In the genomic region with DNA sequence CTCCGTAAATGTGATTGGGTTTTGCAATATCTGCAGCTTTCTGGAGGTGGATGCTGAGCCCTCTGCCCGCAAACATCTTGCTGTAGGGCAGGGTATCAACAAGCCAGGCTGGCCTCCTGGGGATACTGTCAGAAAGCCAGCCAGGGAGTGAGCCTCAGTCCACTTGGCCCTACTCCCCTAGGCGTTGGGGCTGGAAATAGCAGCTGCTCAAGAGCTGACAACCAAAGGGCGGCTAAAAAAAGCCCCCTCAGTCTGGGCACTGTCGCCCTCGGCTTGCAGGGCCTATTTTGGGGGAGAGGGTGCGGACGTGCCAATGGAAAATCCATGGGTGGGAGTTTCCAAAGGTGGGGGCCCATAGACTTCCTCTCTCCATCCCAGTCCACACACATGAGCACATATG, we compare ENCODE assay signal across 25 mouse cellular contexts. TPM values are rescaled to one million over a fixed set of nuclear protein-coding genes. Genes with fewer than 3 reads are reported as not detected.
DNase-seq lines count a peak whose midpoint lies in the region; ATAC-seq and TF ChIP-seq lines count a peak whose summit lies in the region.
"Had no signal": no experiment of that assay in that cellular context is flagged by ENCODE, and none has a peak within 500 bp of the region (broad histone marks: within the 10 kb centered on the region; RNA-seq: fewer than 3 reads in every experiment).

No protein-coding gene starts in this region.

- TF ChIP-seq POLR2A in kidney, adult 2 months (IDR thresholded peaks at IDR 0.05; ENCODE audit: low read depth, low read length) = no peak

- H3K9me3 ChIP-seq in limb, embryonic 15.5 days = no peaks in the 10 kb centered on the region
- no peaks in the 10 kb centered on the region for H3K9me3 ChIP-seq in limb, embryonic 10.5 days (replicated peaks)
- no peaks in the 10 kb centered on the region for H3K9me3 ChIP-seq in heart, embryonic 10.5 days
- no peaks in the 10 kb centered on the region for H3K9me3 ChIP-seq in heart, postnatal 0 days (replicated peaks; ENCODE audit: control insufficient read depth, low read length)
- H3K9me3 ChIP-seq in hindbrain, embryonic 16.5 days (ENCODE audit: control insufficient read depth, low read length) = no peaks in the 10 kb centered on the region
- H3K9me3 ChIP-seq: G1E; liver, embryonic 13.5 days; megakaryocyte, embryonic 14.5 days; midbrain, embryonic 15.5 days had no signal

- H3K4me2 ChIP-seq in limb, embryonic 15.5 days = no peak overlapping the region
- H3K4me2 ChIP-seq in heart, postnatal 0 days (ENCODE audit: low read depth, low read length) = peak overlapping the region; percentile 38
- H3K4me2 ChIP-seq in hindbrain, embryonic 16.5 days (ENCODE audit: low read length) = no peak overlapping the region
- H3K4me2 ChIP-seq: hindbrain, embryonic 14.5 days; liver, embryonic 13.5 days; midbrain, embryonic 15.5 days had no signal

- H3K4me1 ChIP-seq in limb, embryonic 15.5 days = peaks cover 14% of the 10 kb centered on the region; the same call in 1 of the 2 replicates
- peaks cover 7% of the 10 kb centered on the region; the same call in 1 of the 2 replicates for H3K4me1 ChIP-seq in limb, embryonic 10.5 days
- H3K4me1 ChIP-seq in heart, embryonic 10.5 days = peaks cover 86% of the 10 kb centered on the region
- H3K4me1 ChIP-seq in heart, postnatal 0 days (ENCODE audit: control insufficient read depth, insufficient read depth) = peaks cover 81% of the 10 kb centered on the region
- peaks cover 15% of the 10 kb centered on the region for H3K4me1 ChIP-seq in kidney, adult 2 months (ENCODE audit: control insufficient read depth, insufficient read depth, low read length)
- H3K4me1 ChIP-seq in hindbrain, embryonic 16.5 days (ENCODE audit: control insufficient read depth, insufficient read depth, low read depth, low read length) = no peaks in the 10 kb centered on the region
- H3K4me1 ChIP-seq: liver, embryonic 13.5 days; midbrain, embryonic 15.5 days had no signal

- peak; percentile 86 for TF ChIP-seq EP300 in heart, postnatal 0 days (IDR thresholded peaks at IDR 0.05; ENCODE audit: low read depth)

- no peak for DNase-seq in limb, embryonic 10.5 days (ENCODE audit: low spot score)
- DNase-seq in heart, embryonic 10.5 days (ENCODE audit: low spot score) = peak; percentile 89
- peak; percentile 85 for DNase-seq in heart, postnatal 0 days (ENCODE audit: low spot score)
- no peak for DNase-seq in kidney, adult 2 months
- DNase-seq in lung, adult 18-20 months = no peak
- DNase-seq: adrenal gland, adult 2 months; liver, embryonic 13.5 days; lung, postnatal 14 days; retina, postnatal 1 day had no signal

- no peak for TF ChIP-seq CTCF in heart, postnatal 0 days (IDR thresholded peaks at IDR 0.05; ENCODE audit: low read depth)
- no peak for TF ChIP-seq CTCF in kidney, adult 2 months (conservative IDR thresholded peaks at IDR 0.05; ENCODE audit: insufficient read depth, insufficient read length, low read depth, low read length)

- no peaks in the 10 kb centered on the region for H3K27me3 ChIP-seq in limb, embryonic 15.5 days
- H3K27me3 ChIP-seq in limb, embryonic 10.5 days (ENCODE audit: low read depth, poor library complexity, severe bottlenecking) = no peaks in the 10 kb centered on the region
- H3K27me3 ChIP-seq in heart, embryonic 10.5 days (ENCODE audit: insufficient read depth, poor library complexity, severe bottlenecking) = no peaks in the 10 kb centered on the region
- no peaks in the 10 kb centered on the region for H3K27me3 ChIP-seq in heart, postnatal 0 days (ENCODE audit: control insufficient read depth, insufficient read depth, low read length)
- H3K27me3 ChIP-seq in kidney, adult 2 months (replicated peaks; ENCODE audit: control insufficient read depth, insufficient read depth, low read length) = no peaks in the 10 kb centered on the region
- no peaks in the 10 kb centered on the region for H3K27me3 ChIP-seq in hindbrain, embryonic 16.5 days (replicated peaks; ENCODE audit: control insufficient read depth, insufficient read depth, low read length)
- H3K27me3 ChIP-seq: midbrain, embryonic 15.5 days had no signal

- no peak overlapping the region for H3K27ac ChIP-seq in limb, embryonic 15.5 days
- H3K27ac ChIP-seq in limb, embryonic 10.5 days = no peak overlapping the region
- peak overlapping the region; percentile 92 for H3K27ac ChIP-seq in heart, embryonic 10.5 days
- H3K27ac ChIP-seq in heart, postnatal 0 days (ENCODE audit: low read depth) = peak overlapping the region; percentile 91
- no peak overlapping the region for H3K27ac ChIP-seq in kidney, adult 2 months (ENCODE audit: insufficient read depth, low read depth, low read length)
- no peak overlapping the region for H3K27ac ChIP-seq in hindbrain, embryonic 16.5 days (ENCODE audit: low read depth, low read length)
- H3K27ac ChIP-seq: hindbrain, embryonic 14.5 days; kidney, postnatal 0 days; liver, embryonic 13.5 days; midbrain, embryonic 15.5 days had no signal

- WGBS in limb, embryonic 15.5 days = 66% methylated on average over 8 of the region's 8 CpGs
- 80% methylated on average over 8 of the region's 8 CpGs for WGBS in limb, embryonic 10.5 days
- WGBS in heart, embryonic 10.5 days = 49% methylated on average over 8 of the region's 8 CpGs
- WGBS in heart, postnatal 0 days = 21% methylated on average over 8 of the region's 8 CpGs
- 71% methylated on average over 8 of the region's 8 CpGs for WGBS in kidney, adult 2 months
- WGBS in hindbrain, embryonic 16.5 days = 74% methylated on average over 8 of the region's 8 CpGs

- no peak overlapping the region for H3K4me3 ChIP-seq in limb, embryonic 15.5 days
- no peak overlapping the region for H3K4me3 ChIP-seq in limb, embryonic 10.5 days
- H3K4me3 ChIP-seq in heart, embryonic 10.5 days = peak overlapping the region; percentile 41
- peak overlapping the region; percentile 9; the same call in 1 of the 2 replicates for H3K4me3 ChIP-seq in heart, postnatal 0 days (ENCODE audit: low read depth, low read length)
- no peak overlapping the region for H3K4me3 ChIP-seq in kidney, adult 2 months (ENCODE audit: insufficient read depth, low read depth, low read length)
- no peak overlapping the region for H3K4me3 ChIP-seq in hindbrain, embryonic 16.5 days (ENCODE audit: low read length)
- H3K4me3 ChIP-seq: erythroblast, embryonic 14.5 days; liver, embryonic 13.5 days; megakaryocyte, embryonic 14.5 days; midbrain, embryonic 15.5 days had no signal

- no peaks in the 10 kb centered on the region for H3K36me3 ChIP-seq in limb, embryonic 15.5 days
- H3K36me3 ChIP-seq in limb, embryonic 10.5 days = no peaks in the 10 kb centered on the region
- no peaks in the 10 kb centered on the region for H3K36me3 ChIP-seq in heart, embryonic 10.5 days
- H3K36me3 ChIP-seq in heart, postnatal 0 days (replicated peaks; ENCODE audit: control insufficient read depth, insufficient read depth, low read length) = no peaks in the 10 kb centered on the region
- no peaks in the 10 kb centered on the region for H3K36me3 ChIP-seq in kidney, adult 2 months (ENCODE audit: control insufficient read depth, insufficient read depth, low read length)
- no peaks in the 10 kb centered on the region for H3K36me3 ChIP-seq in hindbrain, embryonic 16.5 days (ENCODE audit: control insufficient read depth, insufficient read depth, low read length)
- H3K36me3 ChIP-seq: G1E; liver, embryonic 13.5 days; midbrain, embryonic 15.5 days had no signal

- H3K9ac ChIP-seq in limb, embryonic 15.5 days = no peak overlapping the region
- 0 out of 2 replicates have a peak overlapping the region, but pooled peaks have one; percentile 16 for H3K9ac ChIP-seq in heart, postnatal 0 days (replicated peaks; ENCODE audit: low read depth, low read length)
- no peak overlapping the region for H3K9ac ChIP-seq in hindbrain, embryonic 16.5 days (ENCODE audit: low read depth, low read length)
- H3K9ac ChIP-seq: hindbrain, embryonic 14.5 days; liver, embryonic 13.5 days; midbrain, embryonic 15.5 days had no signal

- peak; percentile 21; the same call in 1 of the 2 replicates for ATAC-seq in limb, embryonic 15.5 days (ENCODE audit: insufficient number of reproducible peaks, low FRiP score, low TSS enrichment, low read depth)
- ATAC-seq in heart, postnatal 0 days (ENCODE audit: insufficient read depth, low read depth) = peak; percentile 57
- no peak for ATAC-seq in hindbrain, embryonic 16.5 days
- ATAC-seq: forebrain, embryonic 16.5 days; intestine, postnatal 0 days; midbrain, embryonic 15.5 days had no signal

RNA-seq across cellular contexts. Expression of gene Cdh16, which starts 15.0 kb away (rescaled TPM):
- 1.4 and 2.1 TPM in 2 replicates for polyA plus RNA-seq in limb, embryonic 15.5 days (2015; fragmentation: Nextera tagmentation; extraction: Ambion mirVana)
- 0.13 TPM in 1 of 2 replicates, not detected in the other for polyA plus RNA-seq in limb, embryonic 10.5 days (2016; fragmentation: Nextera tagmentation; extraction: Ambion mirVana)
- 8.0 and 21.0 TPM in 2 replicates for polyA plus RNA-seq in heart, embryonic 10.5 days (2016; fragmentation: Nextera tagmentation; extraction: Ambion mirVana)
- total RNA-seq in heart, postnatal 0 days (2014; rRNA removed; ENCODE audit: low replicate concordance) = 8.3 and 8.9 TPM in 2 replicates
- polyA plus RNA-seq in heart, postnatal 0 days (2015; fragmentation: Nextera tagmentation; extraction: Ambion mirVana) = 11.4 and 13.1 TPM in 2 replicates
- 1,103 and 1,106 TPM in 2 replicates for polyA plus RNA-seq in kidney, adult 2 months (2012; rRNA removed)
- polyA plus RNA-seq in hindbrain, embryonic 16.5 days (2015; fragmentation: Nextera tagmentation; extraction: Ambion mirVana) = 0.21 TPM in 1 of 2 replicates, not detected in the other
- total RNA-seq: adrenal gland, adult 2 months; common myeloid progenitor, adult 5-6 weeks; gastrocnemius, postnatal 36 days; layer of hippocampus, adult 18-20 months had no signal
- polyA plus RNA-seq: adrenal gland, adult 2 months; embryonic facial prominence, embryonic 11.5 days; erythroblast, embryonic 14.5 days; forebrain, embryonic 16.5 days; G1E; hindbrain, embryonic 14.5 days; intestine, postnatal 0 days; limb, embryonic 11.5 days; liver, embryonic 13.5 days; midbrain, embryonic 15.5 days; small intestine, adult 2 months had no signal

RNA-seq across cellular contexts. Expression of gene Pdp2, which starts 18.0 kb away (rescaled TPM):
- polyA plus RNA-seq in limb, embryonic 15.5 days (2015; fragmentation: Nextera tagmentation; extraction: Ambion mirVana) = 8.8 and 10.1 TPM in 2 replicates
- 14.5 and 14.8 TPM in 2 replicates for polyA plus RNA-seq in limb, embryonic 10.5 days (2016; fragmentation: Nextera tagmentation; extraction: Ambion mirVana)
- 10.9 and 11.0 TPM in 2 replicates for polyA plus RNA-seq in heart, embryonic 10.5 days (2016; fragmentation: Nextera tagmentation; extraction: Ambion mirVana)
- total RNA-seq in heart, postnatal 0 days (2014; rRNA removed; ENCODE audit: low replicate concordance) = 4.0 and 4.2 TPM in 2 replicates
- polyA plus RNA-seq in heart, postnatal 0 days (2015; fragmentation: Nextera tagmentation; extraction: Ambion mirVana) = 5.7 and 6.1 TPM in 2 replicates
- 25.7 and 29.2 TPM in 2 replicates for polyA plus RNA-seq in kidney, adult 2 months (2012; rRNA removed)
- polyA plus RNA-seq in hindbrain, embryonic 16.5 days (2015; fragmentation: Nextera tagmentation; extraction: Ambion mirVana) = 20.1 and 20.5 TPM in 2 replicates

RNA-seq across cellular contexts. Expression of gene Rrad, which starts 21.9 kb away (rescaled TPM):
- polyA plus RNA-seq in limb, embryonic 15.5 days (2015; fragmentation: Nextera tagmentation; extraction: Ambion mirVana) = 25.9 and 44.8 TPM in 2 replicates
- polyA plus RNA-seq in limb, embryonic 10.5 days (2016; fragmentation: Nextera tagmentation; extraction: Ambion mirVana) = 2.0 and 3.2 TPM in 2 replicates
- polyA plus RNA-seq in heart, embryonic 10.5 days (2016; fragmentation: Nextera tagmentation; extraction: Ambion mirVana) = 200 and 322 TPM in 2 replicates
- total RNA-seq in heart, postnatal 0 days (2014; rRNA removed; ENCODE audit: low replicate concordance) = 197 and 317 TPM in 2 replicates
- 235 and 284 TPM in 2 replicates for polyA plus RNA-seq in heart, postnatal 0 days (2015; fragmentation: Nextera tagmentation; extraction: Ambion mirVana)
- polyA plus RNA-seq in kidney, adult 2 months (2012; rRNA removed) = 5.0 and 5.8 TPM in 2 replicates
- 3.0 and 4.8 TPM in 2 replicates for polyA plus RNA-seq in hindbrain, embryonic 16.5 days (2015; fragmentation: Nextera tagmentation; extraction: Ambion mirVana)

RNA-seq across cellular contexts. Expression of gene Ciao2b, which starts 32.5 kb away (rescaled TPM):
- 83.0 and 92.9 TPM in 2 replicates for polyA plus RNA-seq in limb, embryonic 15.5 days (2015; fragmentation: Nextera tagmentation; extraction: Ambion mirVana)
- polyA plus RNA-seq in limb, embryonic 10.5 days (2016; fragmentation: Nextera tagmentation; extraction: Ambion mirVana) = 95.6 and 105 TPM in 2 replicates
- polyA plus RNA-seq in heart, embryonic 10.5 days (2016; fragmentation: Nextera tagmentation; extraction: Ambion mirVana) = 198 and 244 TPM in 2 replicates
- total RNA-seq in heart, postnatal 0 days (2014; rRNA removed; ENCODE audit: low replicate concordance) = 132 and 184 TPM in 2 replicates
- 141 and 147 TPM in 2 replicates for polyA plus RNA-seq in heart, postnatal 0 days (2015; fragmentation: Nextera tagmentation; extraction: Ambion mirVana)
- polyA plus RNA-seq in kidney, adult 2 months (2012; rRNA removed) = 46.5 and 57.7 TPM in 2 replicates
- polyA plus RNA-seq in hindbrain, embryonic 16.5 days (2015; fragmentation: Nextera tagmentation; extraction: Ambion mirVana) = 124 and 136 TPM in 2 replicates

Comparison
In these comparisons a context has a peak if more than half of its experiments do, and no peak if none do; other contexts are left out.
1. H3K27ac ChIP-seq: peak in heart, embryonic 10.5 days (single experiment) and heart, postnatal 0 days (single experiment); none in limb, embryonic 15.5 days (single experiment), limb, embryonic 10.5 days (single experiment), kidney, adult 2 months (single experiment) and hindbrain, embryonic 16.5 days (single experiment).
2. H3K4me3 ChIP-seq: peak in heart, embryonic 10.5 days (single experiment) and heart, postnatal 0 days (single experiment); none in limb, embryonic 15.5 days (single experiment), limb, embryonic 10.5 days (single experiment), kidney, adult 2 months (single experiment) and hindbrain, embryonic 16.5 days (single experiment).
3. DNase-seq: peak in heart, embryonic 10.5 days (single experiment) and heart, postnatal 0 days (single experiment); none in limb, embryonic 10.5 days (single experiment), kidney, adult 2 months (single experiment) and lung, adult 18-20 months (0 of 2).
4. RNA of gene Cdh16, which starts 15.0 kb away (polyA plus RNA-seq): 1,103 to 1,106 TPM in kidney, adult 2 months; 11.4 to 13.1 TPM in heart, postnatal 0 days, 8.0 to 21.0 TPM in heart, embryonic 10.5 days, 1.4 to 2.1 TPM in limb, embryonic 15.5 days, 0.13 TPM in limb, embryonic 10.5 days and 0.21 TPM in hindbrain, embryonic 16.5 days; every median in the first group is over 10 times any median in the second.